12 mouse cellular contexts compared by ENCODE assay signal in genomic region chr5:99707261-99707660, GRCm38 (mm10). TPM values are rescaled to one million over a fixed set of nuclear protein-coding genes. Genes with fewer than 3 reads are reported as not detected.
DNase-seq lines count a peak whose midpoint lies in the region; ATAC-seq and TF ChIP-seq lines count a peak whose summit lies in the region.
"Had no signal": no experiment of that assay in that cellular context is flagged by ENCODE, and none has a peak within 500 bp of the region (broad histone marks: within the 10 kb centered on the region; RNA-seq: fewer than 3 reads in every experiment).

No protein-coding gene starts in this region.

- WGBS in heart, adult 2 months, result 31% methylated on average over 6 of the region's 6 CpGs
- WGBS in embryonic facial prominence, embryonic 10.5 days, result 41% methylated on average over 6 of the region's 6 CpGs
- WGBS in stomach, postnatal 0 days, result 31% methylated on average over 6 of the region's 6 CpGs

- intact Hi-C loops in heart, adult 2 months (cut with DNase I), result loop anchor here (5.0 kb wide), 1 partner anchor 505 kb away; no protein-coding TSS in a partner anchor

- no peak for TF ChIP-seq EP300 in heart, adult 2 months (IDR thresholded peaks at IDR 0.05; ENCODE audit: insufficient read depth, low read depth, low read length)
- TF ChIP-seq EP300 in stomach, postnatal 0 days (optimal IDR thresholded peaks at IDR 0.05), result no peak

- H3K27ac ChIP-seq in heart, adult 2 months, result no peak overlapping the region
- H3K27ac ChIP-seq in embryonic facial prominence, embryonic 10.5 days (replicated peaks), result no peak overlapping the region
- H3K27ac ChIP-seq in stomach, postnatal 0 days (replicated peaks), result no peak overlapping the region
- H3K27ac ChIP-seq: left cerebral cortex, adult 2 months had no signal

- TF ChIP-seq CTCF in heart, adult 2 months (IDR thresholded peaks at IDR 0.05), result no peak
- no peak for TF ChIP-seq CTCF in stomach, postnatal 0 days (IDR thresholded peaks at IDR 0.05; ENCODE audit: low read depth)

- no peak for ATAC-seq in stomach, postnatal 0 days (ENCODE audit: low FRiP score, low TSS enrichment)

- H3K9ac ChIP-seq in heart, adult 2 months (ENCODE audit: low read depth, low read length), result no peak overlapping the region
- H3K9ac ChIP-seq in stomach, postnatal 0 days (ENCODE audit: low read length), result no peak overlapping the region

- no peaks in the 10 kb centered on the region for H3K9me3 ChIP-seq in embryonic facial prominence, embryonic 10.5 days
- H3K9me3 ChIP-seq in stomach, postnatal 0 days (ENCODE audit: control insufficient read depth, low read length), result no peaks in the 10 kb centered on the region

- H3K27me3 ChIP-seq in heart, adult 2 months (ENCODE audit: control insufficient read depth, insufficient read depth, low read length), result no peaks in the 10 kb centered on the region
- H3K27me3 ChIP-seq in embryonic facial prominence, embryonic 10.5 days (replicated peaks; ENCODE audit: low read depth, poor library complexity, severe bottlenecking), result no peaks in the 10 kb centered on the region
- no peaks in the 10 kb centered on the region for H3K27me3 ChIP-seq in stomach, postnatal 0 days (ENCODE audit: control insufficient read depth, insufficient read depth, low read length)

- no peaks in the 10 kb centered on the region for H3K79me2 ChIP-seq in heart, adult 2 months (replicated peaks; ENCODE audit: control insufficient read depth, insufficient read depth, low read length)

- no peak for TF ChIP-seq POLR2A in heart, adult 2 months (IDR thresholded peaks at IDR 0.05; ENCODE audit: insufficient read depth, low read depth, low read length)

- peak; percentile 69 for DNase-seq in heart, postnatal 4 days
- no peak for DNase-seq in heart, adult 2 months
- DNase-seq in thymus, postnatal 25 days, result peak; percentile 2
- no peak for DNase-seq in thymus, postnatal 36 days
- DNase-seq in embryonic facial prominence, embryonic 10.5 days (ENCODE audit: low spot score), result peak; percentile 59
- peak; percentile 52 for DNase-seq in stomach, postnatal 0 days (ENCODE audit: low spot score)
- no peak for DNase-seq in natural killer cell, adult 2 months (ENCODE audit: low spot score in 2 of 2)
- no peak for DNase-seq in urinary bladder, postnatal 4 days (ENCODE audit: low spot score in 2 of 2)
- DNase-seq: cerebellum, adult 11-12 months had no signal

- no peaks in the 10 kb centered on the region for H3K4me1 ChIP-seq in heart, adult 2 months (ENCODE audit: control insufficient read depth, insufficient read depth, low read length)
- no peaks in the 10 kb centered on the region for H3K4me1 ChIP-seq in embryonic facial prominence, embryonic 10.5 days
- H3K4me1 ChIP-seq in stomach, postnatal 0 days (replicated peaks; ENCODE audit: control insufficient read depth, insufficient read depth), result no peaks in the 10 kb centered on the region

- H3K4me2 ChIP-seq in stomach, postnatal 0 days (replicated peaks; ENCODE audit: low read depth), result no peak overlapping the region
- H3K4me2 ChIP-seq: midbrain, embryonic 11.5 days had no signal

- H3K36me3 ChIP-seq in heart, adult 2 months (ENCODE audit: control insufficient read depth, insufficient read depth, low read length), result no peaks in the 10 kb centered on the region
- no peaks in the 10 kb centered on the region for H3K36me3 ChIP-seq in embryonic facial prominence, embryonic 10.5 days (replicated peaks)
- no peaks in the 10 kb centered on the region for H3K36me3 ChIP-seq in stomach, postnatal 0 days (ENCODE audit: control insufficient read depth, insufficient read depth, low read length)
- H3K36me3 ChIP-seq: G1E had no signal

- H3K4me3 ChIP-seq in heart, adult 2 months, result no peak overlapping the region
- no peak overlapping the region for H3K4me3 ChIP-seq in embryonic facial prominence, embryonic 10.5 days
- H3K4me3 ChIP-seq in stomach, postnatal 0 days (ENCODE audit: low read depth, low read length), result no peak overlapping the region
- H3K4me3 ChIP-seq: left cerebral cortex, adult 2 months had no signal

RNA-seq across cellular contexts. Expression of gene Rasgef1b, which starts 21.6 kb away (rescaled TPM):
- 10 to 100 TPM; 20.4 to 22.4 TPM for total RNA-seq in heart, postnatal 4 days (2021)
- total RNA-seq in heart, adult 2 months (2021), result 10 to 100 TPM in 1 of 2 experiments, 1 to 10 TPM in 1; 9.3 to 17.7 TPM
- polyA plus RNA-seq in heart, adult 2 months (2012; rRNA removed), result 4.3 and 5.7 TPM in 2 replicates
- 11.8 and 13.5 TPM in 2 replicates for polyA plus RNA-seq in embryonic facial prominence, embryonic 10.5 days (2016; fragmentation: Nextera tagmentation; extraction: Ambion mirVana)
- 37.4 and 40.7 TPM in 2 replicates for polyA plus RNA-seq in stomach, postnatal 0 days (2015; fragmentation: Nextera tagmentation; extraction: Ambion mirVana)
- polyA plus RNA-seq: G1E had no signal

Comparison
In these comparisons a context has a peak if more than half of its experiments do, and no peak if none do; other contexts are left out.
1. DNase-seq: peak in heart, postnatal 4 days (single experiment), thymus, postnatal 25 days (single experiment), embryonic facial prominence, embryonic 10.5 days (single experiment) and stomach, postnatal 0 days (single experiment); none in heart, adult 2 months (0 of 2), thymus, postnatal 36 days (0 of 2), natural killer cell, adult 2 months (0 of 2) and urinary bladder, postnatal 4 days (0 of 2).